Mouse (Mus musculus): ENCODE data around the gene Sema6c. TPM values are rescaled to one million over a fixed set of nuclear protein-coding genes. Genes with fewer than 3 reads are reported as not detected.
"Not testable (repeated sequence)": the region's sequence is repeated elsewhere in the genome, so short reads cannot be mapped to it uniquely, and the experiment has no call there.

The Sema6c gene
- total RNA-seq, 2 experiments from 2014 or later, result 7.9 to 10.2 TPM

GRCm38 (mm10) chr3:95181841-95182240, 21.6 kb downstream of the Sema6c start:
- intact Hi-C loops (cut with DNase I), result no loop called here
- DNase-seq, result no peak

- DNase-seq, result no peak
- intact Hi-C loops (cut with DNase I), result no loop called here
Observed at GRCm38 (mm10) chr3:95184796-95185577, 24.7 kb downstream of the Sema6c start.

- no peak for DNase-seq
- intact Hi-C loops (cut with DNase I), result no loop called here
Observed at GRCm38 (mm10) chr3:95186100-95186499, 25.8 kb downstream of the Sema6c start.

- no peak for DNase-seq
- intact Hi-C loops (cut with DNase I), result no loop called here
Observed at GRCm38 (mm10) chr3:95186888-95187287, 26.6 kb downstream of the Sema6c start.

GRCm38 (mm10) chr3:95194721-95195135, 34.5 kb downstream of the Sema6c start:
- no peak for DNase-seq
- intact Hi-C loops (cut with DNase I), result no loop called here

- DNase-seq, result no peak
- intact Hi-C loops (cut with DNase I), result no loop called here
Observed at GRCm38 (mm10) chr3:95195772-95196171, 35.5 kb downstream of the Sema6c start.

- intact Hi-C loops (cut with DNase I), result no loop called here
- DNase-seq, result no peak
Observed at GRCm38 (mm10) chr3:95199101-95199500, 38.8 kb downstream of the Sema6c start.

- DNase-seq, result no peak
- intact Hi-C loops (cut with DNase I), result no loop called here
Observed at GRCm38 (mm10) chr3:95200132-95200531, 39.9 kb downstream of the Sema6c start.

GRCm38 (mm10) chr3:95200562-95200961, 40.3 kb downstream of the Sema6c start:
- intact Hi-C loops (cut with DNase I), result no loop called here
- no peak for DNase-seq

- intact Hi-C loops (cut with DNase I), result no loop called here
- no peak for DNase-seq
Observed at GRCm38 (mm10) chr3:95203880-95204279, 43.6 kb downstream of the Sema6c start.

- DNase-seq, result no peak
- intact Hi-C loops (cut with DNase I), result no loop called here
Observed at GRCm38 (mm10) chr3:95208286-95208685, 48.0 kb downstream of the Sema6c start.

GRCm38 (mm10) chr3:95210585-95210984, 50.3 kb downstream of the Sema6c start:
- no peak for DNase-seq
- intact Hi-C loops (cut with DNase I), result no loop called here

GRCm38 (mm10) chr3:95212889-95213608, 52.8 kb downstream of the Sema6c start:
- intact Hi-C loops (cut with DNase I); DNase-seq: not testable (repeated sequence)

- intact Hi-C loops (cut with DNase I), result no loop called here
- DNase-seq, result no peak
Observed at GRCm38 (mm10) chr3:95213609-95213975, 53.3 kb downstream of the Sema6c start.

- intact Hi-C loops (cut with DNase I), result loop anchor here (1.0 to 2.0 kb wide), 4 partner anchors 12 to 99 kb away; partner anchors contain the start of genes Cdc42se1 and Tnfaip8l2
- no peak for DNase-seq
Observed at GRCm38 (mm10) chr3:95216655-95217254, 56.5 kb downstream of the Sema6c start.

GRCm38 (mm10) chr3:95217255-95218134, 57.2 kb downstream of the Sema6c start, which contains the start of gene Gabpb2:
Gene Gabpb2, minus strand, starts transcription at chr3:95217916.
- intact Hi-C loops (cut with DNase I), result loop anchor here (1.0 to 2.0 kb wide), 4 partner anchors 11 to 98 kb away; partner anchors contain the start of genes Cdc42se1 and Tnfaip8l2
- DNase-seq, result peak; percentile 97 to 98

GRCm38 (mm10) chr3:95218466-95219137, 58.3 kb downstream of the Sema6c start:
- intact Hi-C loops (cut with DNase I), result no loop called here
- DNase-seq, result no peak

- intact Hi-C loops (cut with DNase I), result no loop called here
- no peak for DNase-seq
Observed at GRCm38 (mm10) chr3:95223041-95223440, 62.8 kb downstream of the Sema6c start.
